Mouse (Mus musculus) erythroblast, embryonic 14.5 days (primary cell): Measurements from ENCODE around the gene Ddah1.

Experiments used
- GATA1 ChIP-seq: IDR thresholded peaks from 2 replicates; pipeline ENCODE4 v1.6.1; 2012; ENCODE audit warnings: low read length, inconsistent platforms, mixed read lengths
- TAL1 ChIP-seq: IDR thresholded peaks from 3 replicates; pipeline ENCODE4 v1.6.1; 2012; ENCODE audit warnings: low read length, inconsistent platforms, mixed read lengths

DNA sequence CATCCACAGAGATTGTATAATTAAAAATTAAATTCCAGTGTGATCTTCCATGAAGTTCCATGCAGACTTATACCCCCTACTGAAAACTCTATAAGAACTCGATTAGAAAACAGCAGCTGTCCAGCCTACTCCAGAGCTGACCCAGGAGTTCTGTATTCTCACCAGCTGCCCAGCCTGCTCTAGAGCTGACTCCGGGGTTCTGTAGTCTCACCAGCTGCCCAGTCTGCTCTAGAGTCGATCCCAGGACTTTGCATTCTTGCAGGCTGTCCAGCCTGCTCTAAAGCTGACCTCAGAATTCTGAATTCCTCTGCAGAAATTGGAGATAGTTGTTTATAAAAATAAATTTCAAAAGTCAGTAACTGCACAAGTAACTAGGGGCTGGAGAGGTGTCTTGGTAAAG lies 40.9 kb downstream of the Ddah1 start:
- no peak for TF ChIP-seq GATA1
- TF ChIP-seq TAL1 = no peak
